Mouse (Mus musculus) midbrain, embryonic 14.5 days (tissue): ENCODE data around the gene Ppfibp2. TPM values are rescaled to one million over a fixed set of nuclear protein-coding genes. Genes with fewer than 3 reads are reported as not detected.
A peak's percentile ranks its signal among the peaks of the same experiment; 100 is the strongest.

Source experiments
- ATAC-seq: fragments of 200-750 bp; cut with Nextera tagmentation; 2 replicates; pipeline ENCODE4 v1.8.0; 2017; ENCODE audit warnings: moderate number of reproducible peaks, moderate library complexity; ENCODE audit not compliant: low FRiP score, low TSS enrichment
- DNase-seq: peaks from one replicate; pipeline ENCODE4 v3.0.0-alpha.2; 2015
- H3K27ac ChIP-seq: fragments of 300-500 bp; sonication (generic); replicated peaks from 2 replicates; pipeline ENCODE4 v1.5.1; 2014; ENCODE audit warnings: mild to moderate bottlenecking, low read depth, low read length, moderate library complexity
- H3K27me3 ChIP-seq: fragments of 300-500 bp; sonication (generic); 2 replicates; pipeline ENCODE4 v1.6.1; 2014; ENCODE audit warnings: low read length, control low read depth, mixed read lengths; ENCODE audit not compliant: control insufficient read depth, insufficient read depth
- H3K36me3 ChIP-seq: fragments of 300-500 bp; sonication (generic); 2 replicates; pipeline ENCODE4 v1.6.1; 2014; ENCODE audit warnings: low read length, control low read depth; ENCODE audit not compliant: control insufficient read depth, insufficient read depth
- H3K4me1 ChIP-seq: fragments of 300-500 bp; sonication (generic); 2 replicates; pipeline ENCODE4 v1.6.1; 2014; ENCODE audit warnings: mild to moderate bottlenecking, antibody characterized with exemption, low read length, control low read depth; ENCODE audit not compliant: control insufficient read depth, insufficient read depth
- H3K4me2 ChIP-seq: fragments of 300-500 bp; sonication (generic); 2 replicates; pipeline ENCODE4 v1.6.1; 2014; ENCODE audit warnings: mild to moderate bottlenecking, low read length, moderate library complexity
- H3K4me3 ChIP-seq: fragments of 300-500 bp; sonication (generic); replicated peaks from 2 replicates; pipeline ENCODE4 v1.5.1; 2014; ENCODE audit warnings: low read depth, low read length
- H3K9ac ChIP-seq: fragments of 300-500 bp; sonication (generic); replicated peaks from 2 replicates; pipeline ENCODE4 v1.6.1; 2014; ENCODE audit warnings: mild to moderate bottlenecking, low read length, moderate library complexity
- H3K9me3 ChIP-seq: fragments of 300-500 bp; sonication (generic); 2 replicates; pipeline ENCODE4 v1.6.1; 2016; ENCODE audit warnings: low read length, control low read depth, mixed read lengths; ENCODE audit not compliant: control insufficient read depth
- whole genome bisulfite sequencing: fragments of 180-500 bp; shearing (Covaris S2); extraction: QIAGEN DNeasy Blood & Tissue Kit; methylation state at CpG from one replicate; pipeline ENCODE4 v1.1.7; 2014; 5-methylcytosine and 5-hydroxymethylcytosine counted together
- polyA plus RNA-seq: library from polyadenylated mRNA; unstranded; fragments of >200 nt; fragmentation: Nextera tagmentation; extraction: Ambion mirVana; gene quantifications from 2 replicates; pipeline ENCODE4 v1.2.1, GENCODE M21; 2014

The Ppfibp2 gene
- polyA plus RNA-seq, 1 experiment from 2014 or later = 1.0 TPM

GRCm38 (mm10) chr7:107756748-107757147 is 161.7 kb downstream of the Ppfibp2 start:
- 94% methylated on average over 2 of the region's 2 CpGs for WGBS
- ATAC-seq = no peak
- H3K27me3 ChIP-seq = no peaks in the 10 kb centered on the region
- no peaks in the 10 kb centered on the region for H3K9me3 ChIP-seq
- no peak overlapping the region for H3K27ac ChIP-seq
- DNase-seq = no peak
- H3K36me3 ChIP-seq = no peaks in the 10 kb centered on the region
- H3K4me3 ChIP-seq = no peak overlapping the region
- H3K4me2 ChIP-seq = no peak overlapping the region
- no peak overlapping the region for H3K9ac ChIP-seq
- peaks cover 6% of the 10 kb centered on the region; the same call in 1 of the 2 replicates for H3K4me1 ChIP-seq

DNA sequence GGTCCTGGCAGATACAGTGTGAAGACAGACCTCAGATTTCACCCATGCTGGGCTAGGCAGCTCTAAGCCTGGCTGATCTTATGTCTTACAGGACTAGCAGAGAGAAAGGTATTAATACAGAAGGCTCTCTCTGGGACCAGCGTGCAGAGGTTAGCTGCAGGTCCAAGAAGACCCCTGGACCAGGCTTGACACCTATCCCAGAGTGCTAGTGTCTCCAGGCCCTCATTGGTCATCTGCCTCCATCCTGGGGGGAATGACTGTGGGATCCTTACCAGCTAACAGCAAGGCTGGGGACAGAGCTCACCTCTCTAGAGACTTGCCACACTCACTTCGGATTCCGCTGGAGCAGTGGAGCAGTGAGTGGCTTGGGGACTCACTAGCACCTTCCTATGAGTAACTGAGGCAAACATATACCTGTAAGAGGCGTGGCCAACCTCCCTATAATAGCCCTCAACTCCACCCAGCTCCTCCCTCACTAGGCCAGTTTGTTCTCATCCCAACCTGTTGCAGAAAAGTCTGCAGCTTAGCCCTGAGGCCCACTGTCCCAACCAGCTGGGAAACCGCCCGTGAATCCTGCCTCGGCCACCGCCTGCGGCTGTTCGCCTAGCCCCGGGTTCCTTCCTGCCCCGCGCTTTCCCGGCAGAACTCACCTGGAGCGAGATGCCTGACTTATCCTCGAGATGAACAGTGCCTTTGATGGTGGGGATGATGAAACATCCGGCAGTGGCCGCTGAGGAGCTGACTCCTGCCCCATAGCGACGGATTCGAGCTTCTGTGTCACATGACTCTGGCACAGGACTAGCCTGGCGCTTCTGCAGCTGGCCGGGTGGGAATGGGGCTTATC is 162.5 kb downstream of the Ppfibp2 start, which contains the start of gene Cyb5r2:
Gene Cyb5r2, minus strand, starts transcription at position 725 of the 844 bp plus-strand sequence.
- Histone ChIP-seq H3K9ac (peak within 1 kb of the TSS; percentile 47), H3K27me3 (no peaks in the 10 kb centered on the region), H3K27ac (no peak within 1 kb of the TSS), H3K9me3 (no peaks in the 10 kb centered on the region), H3K36me3 (no peaks in the 10 kb centered on the region), H3K4me2 (peak within 1 kb of the TSS; percentile 58), H3K4me3 (peak within 1 kb of the TSS; percentile 24), H3K4me1 (peaks cover 6% of the 10 kb centered on the region; the same call in 1 of the 2 replicates)
- DNase-seq (peak; percentile 53), ATAC-seq (no peak)
- 15% methylated on average over 23 of the region's 23 CpGs for WGBS

DNA sequence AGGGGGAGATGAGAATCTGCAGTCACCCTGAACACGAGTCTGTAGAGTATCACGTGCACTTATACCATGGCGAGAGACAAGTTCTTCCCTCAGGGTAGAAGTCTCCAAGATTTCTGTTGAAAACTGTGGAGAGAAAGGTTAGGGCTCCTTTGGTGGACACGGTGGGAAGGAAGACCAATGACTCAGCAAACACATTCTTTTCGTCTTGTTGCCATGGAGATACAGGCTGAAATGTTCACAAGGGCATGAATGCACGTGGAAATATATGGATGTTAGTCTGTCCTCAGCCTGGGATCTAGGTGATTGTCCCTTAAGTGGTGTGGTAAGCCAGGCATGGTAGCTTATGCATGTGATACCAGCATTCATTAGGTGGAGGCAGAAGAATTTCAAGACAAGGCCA is 175.8 kb downstream of the Ppfibp2 start:
- 50% methylated on average over 6 of the region's 6 CpGs for WGBS
- no peak overlapping the region for H3K4me2 ChIP-seq

DNA sequence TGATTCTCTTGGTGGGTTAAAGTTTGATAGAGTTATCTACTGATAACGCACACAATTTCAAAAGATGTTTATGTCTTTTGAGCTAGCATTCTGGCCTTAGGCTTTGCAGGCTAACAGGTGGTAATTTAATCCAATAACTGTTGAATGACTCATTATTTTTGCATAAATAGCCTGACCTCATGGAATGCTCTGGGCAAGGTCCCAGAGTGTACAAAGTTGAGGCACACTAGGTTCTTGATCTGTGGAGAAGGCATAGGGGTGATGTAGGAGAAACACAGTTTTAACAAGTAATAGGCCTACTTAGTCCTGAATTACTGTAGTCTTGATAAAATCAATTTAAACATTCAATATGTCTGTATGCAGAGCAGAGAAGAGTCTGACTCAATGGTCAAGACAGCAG is 183.2 kb downstream of the Ppfibp2 start:
- Histone ChIP-seq H3K9ac (no peak overlapping the region), H3K4me3 (no peak overlapping the region)
- DNase-seq = no peak

More for the DNA sequence above, 175.8 kb downstream of the Ppfibp2 start:
- no peaks in the 10 kb centered on the region for H3K4me1 ChIP-seq
- no peaks in the 10 kb centered on the region for H3K27me3 ChIP-seq
- ATAC-seq (no peak), DNase-seq (no peak)
- no peak overlapping the region for H3K27ac ChIP-seq
- H3K9me3 ChIP-seq = no peaks in the 10 kb centered on the region
- H3K36me3 ChIP-seq = no peaks in the 10 kb centered on the region
- no peak overlapping the region for H3K4me3 ChIP-seq
- no peak overlapping the region for H3K9ac ChIP-seq

GRCm38 (mm10) chr7:107779611-107780010 is 184.6 kb downstream of the Ppfibp2 start:
- H3K36me3 ChIP-seq = no peaks in the 10 kb centered on the region
- H3K9ac ChIP-seq = no peak overlapping the region
- no peak overlapping the region for H3K4me3 ChIP-seq
- no peaks in the 10 kb centered on the region for H3K27me3 ChIP-seq
- 48% methylated on average over 4 of the region's 4 CpGs for WGBS
- H3K9me3 ChIP-seq = no peaks in the 10 kb centered on the region
- H3K27ac ChIP-seq = no peak overlapping the region
- H3K4me2 ChIP-seq = no peak overlapping the region
- H3K4me1 ChIP-seq = no peaks in the 10 kb centered on the region
- peak; percentile 75 for DNase-seq
- ATAC-seq = no peak

More for the DNA sequence above, 183.2 kb downstream of the Ppfibp2 start:
- no peaks in the 10 kb centered on the region for H3K9me3 ChIP-seq
- H3K36me3 ChIP-seq = no peaks in the 10 kb centered on the region
- H3K27ac ChIP-seq = no peak overlapping the region
- H3K4me1 ChIP-seq = no peaks in the 10 kb centered on the region
- WGBS = 78% methylated on average over 1 of the region's 1 CpGs
- H3K4me2 ChIP-seq = no peak overlapping the region
- no peak for ATAC-seq
- no peaks in the 10 kb centered on the region for H3K27me3 ChIP-seq

GRCm38 (mm10) chr7:107787977-107788620 is 193.1 kb downstream of the Ppfibp2 start:
- no peak overlapping the region for H3K9ac ChIP-seq
- no peaks in the 10 kb centered on the region for H3K4me1 ChIP-seq
- ATAC-seq (no peak; the same call in 1 of the 2 replicates), DNase-seq (peak; percentile 78)
- no peaks in the 10 kb centered on the region for H3K36me3 ChIP-seq
- no peaks in the 10 kb centered on the region for H3K27me3 ChIP-seq
- H3K9me3 ChIP-seq = no peaks in the 10 kb centered on the region
- H3K4me3 ChIP-seq = no peak overlapping the region
- H3K27ac ChIP-seq = no peak overlapping the region
- H3K4me2 ChIP-seq = no peak overlapping the region
- 64% methylated on average over 3 of the region's 3 CpGs for WGBS

- no peak overlapping the region for H3K9ac ChIP-seq
- whole genome bisulfite sequencing = 85% methylated on average over 2 of the region's 2 CpGs
- ATAC-seq = no peak
Observed at GRCm38 (mm10) chr7:107796500-107796899, 201.5 kb downstream of the Ppfibp2 start.

More at GRCm38 (mm10) chr7:107796500-107796899, 201.5 kb downstream of the Ppfibp2 start:
- Histone ChIP-seq H3K27ac (no peak overlapping the region), H3K4me3 (no peak overlapping the region), H3K9me3 (no peaks in the 10 kb centered on the region), H3K4me1 (no peaks in the 10 kb centered on the region), H3K36me3 (no peaks in the 10 kb centered on the region), H3K27me3 (no peaks in the 10 kb centered on the region), H3K4me2 (no peak overlapping the region)
- DNase-seq = no peak
